Mouse (Mus musculus) kidney, adult 9 months (tissue): ENCODE measurements around the gene Slc6a6.

ENCODE experiments used
- DNase-seq: peaks from one replicate; pipeline ENCODE4 v3.0.0; 2022

Gene Slc6a6

GRCm38 (mm10) chr6:91795640-91796039 is 111.8 kb downstream of the Slc6a6 start:
- DNase-seq: peak; percentile 28

- peak; percentile 88 for DNase-seq
Measured at GRCm38 (mm10) chr6:91796064-91796463, 112.2 kb downstream of the Slc6a6 start.

GRCm38 (mm10) chr6:91796736-91797135 is 112.9 kb downstream of the Slc6a6 start:
- no peak for DNase-seq

GRCm38 (mm10) chr6:91798496-91798895 is 114.6 kb downstream of the Slc6a6 start:
- no peak for DNase-seq

GRCm38 (mm10) chr6:91804177-91804576 is 120.3 kb downstream of the Slc6a6 start:
- no peak for DNase-seq

- DNase-seq: no peak
Measured at GRCm38 (mm10) chr6:91807169-91807568, 123.3 kb downstream of the Slc6a6 start.

GRCm38 (mm10) chr6:91808022-91808421 is 124.2 kb downstream of the Slc6a6 start:
- no peak for DNase-seq
